Mouse (Mus musculus): ENCODE measurements around the gene Mt4. TPM values are rescaled to one million over a fixed set of nuclear protein-coding genes. Genes with fewer than 3 reads are reported as not detected.

Gene Mt4
- polyA plus RNA-seq, 1 experiment = not detected

DNA sequence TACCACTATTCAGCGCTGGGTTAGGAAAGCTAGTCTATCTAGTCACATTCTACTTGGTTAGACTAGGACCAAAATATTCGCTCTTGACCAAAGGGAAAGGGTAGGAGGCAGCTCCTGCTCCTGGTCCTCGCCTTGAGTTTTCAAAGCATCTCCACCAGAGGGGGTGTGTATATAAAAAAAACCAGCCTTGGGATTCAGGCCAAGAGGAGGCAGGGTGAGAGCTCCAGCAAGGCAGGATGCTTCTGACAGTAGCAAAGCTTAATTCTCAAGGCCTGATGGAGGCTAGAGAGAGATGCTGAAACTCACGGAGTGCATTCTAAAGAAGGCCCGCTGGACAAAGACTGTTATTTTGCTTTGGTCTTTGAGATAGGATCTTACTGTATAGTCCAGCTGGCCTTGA, 32.9 kb upstream of the Mt4 start:
- no peaks in the 10 kb centered on the region for H3K4me1 ChIP-seq (ENCODE audit: control insufficient read depth, insufficient read depth, insufficient read length)
- no peaks in the 10 kb centered on the region for H3K27me3 ChIP-seq (ENCODE audit: control insufficient read depth, insufficient read depth, low read length)
- no peak for DNase-seq (ENCODE audit: low read depth in 1 of 2, low spot score in 2 of 2)
- TF ChIP-seq POLR2A (IDR thresholded peaks at IDR 0.05; ENCODE audit: low read depth, low read length) = no peak
- TF ChIP-seq CTCF (IDR thresholded peaks at IDR 0.05; ENCODE audit: extremely low read depth, insufficient read depth, insufficient read length, insufficient replicate concordance) = no peak
- H3K36me3 ChIP-seq (ENCODE audit: control insufficient read depth, insufficient read depth, low read length) = no peaks in the 10 kb centered on the region
- 54% methylated on average over 5 of the region's 5 CpGs for WGBS
- no peak overlapping the region for H3K27ac ChIP-seq (ENCODE audit: insufficient read depth, low read length)
- no peak overlapping the region for H3K4me3 ChIP-seq (ENCODE audit: extremely low read depth, insufficient read depth, insufficient read length)

DNA sequence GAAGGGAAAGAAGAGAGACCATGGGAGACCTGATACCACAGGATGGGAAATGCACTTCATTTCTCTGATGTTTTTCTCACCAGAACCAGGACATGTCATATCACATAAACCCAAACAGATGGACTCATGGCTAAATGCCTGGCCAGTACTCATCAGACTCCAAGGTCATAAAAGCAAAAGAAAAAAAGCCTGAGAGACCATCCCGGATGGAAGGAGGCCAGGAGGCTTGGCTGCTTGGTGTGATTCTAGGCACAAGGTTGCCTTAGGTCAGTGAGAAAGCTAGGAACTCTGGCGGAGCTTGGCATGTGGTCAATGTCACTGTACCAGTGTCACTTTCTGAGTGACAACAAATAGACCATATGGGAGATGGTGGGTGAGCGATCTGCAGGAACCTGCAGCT, 29.1 kb upstream of the Mt4 start:
- DNase-seq (ENCODE audit: low read depth in 1 of 2, low spot score in 2 of 2) = no peak
- TF ChIP-seq CTCF (IDR thresholded peaks at IDR 0.05; ENCODE audit: extremely low read depth, insufficient read depth, insufficient read length, insufficient replicate concordance) (no peak), POLR2A (IDR thresholded peaks at IDR 0.05; ENCODE audit: low read depth, low read length) (no peak)
- no peak overlapping the region for H3K27ac ChIP-seq (ENCODE audit: insufficient read depth, low read length)
- no peaks in the 10 kb centered on the region for H3K4me1 ChIP-seq (ENCODE audit: control insufficient read depth, insufficient read depth, insufficient read length)
- H3K4me3 ChIP-seq (ENCODE audit: extremely low read depth, insufficient read depth, insufficient read length) = no peak overlapping the region
- WGBS = 79% methylated on average over 3 of the region's 3 CpGs
- no peaks in the 10 kb centered on the region for H3K36me3 ChIP-seq (ENCODE audit: control insufficient read depth, insufficient read depth, low read length)
- no peaks in the 10 kb centered on the region for H3K27me3 ChIP-seq (ENCODE audit: control insufficient read depth, insufficient read depth, low read length)

DNA sequence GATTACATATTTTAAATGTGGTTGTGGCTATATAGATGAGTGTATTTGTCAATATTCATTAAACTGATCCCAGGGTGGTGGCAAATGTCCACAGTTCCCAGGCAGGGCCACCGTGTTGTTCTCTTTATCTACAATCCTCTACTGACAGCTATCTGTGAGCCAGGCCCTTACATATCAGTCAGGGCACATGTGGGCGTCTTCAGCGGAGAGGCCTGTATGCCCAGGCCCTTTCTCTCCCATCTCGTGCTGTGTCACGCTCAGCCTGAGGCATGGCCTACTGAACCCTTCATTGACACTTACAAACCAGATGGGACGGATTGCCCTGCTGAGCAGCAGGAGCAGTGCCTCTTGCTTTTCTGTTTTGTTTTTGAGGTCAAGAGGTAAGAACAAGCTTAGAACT, 27.6 kb upstream of the Mt4 start:
- H3K27me3 ChIP-seq (ENCODE audit: control insufficient read depth, insufficient read depth, low read length) = no peaks in the 10 kb centered on the region
- no peak overlapping the region for H3K27ac ChIP-seq (ENCODE audit: insufficient read depth, low read length)
- no peak for TF ChIP-seq POLR2A (IDR thresholded peaks at IDR 0.05; ENCODE audit: low read depth, low read length)
- TF ChIP-seq CTCF (IDR thresholded peaks at IDR 0.05; ENCODE audit: extremely low read depth, insufficient read depth, insufficient read length, insufficient replicate concordance) = no peak
- WGBS = 90% methylated on average over 6 of the region's 6 CpGs
- no peaks in the 10 kb centered on the region for H3K4me1 ChIP-seq (ENCODE audit: control insufficient read depth, insufficient read depth, insufficient read length)
- H3K4me3 ChIP-seq (ENCODE audit: extremely low read depth, insufficient read depth, insufficient read length) = no peak overlapping the region
- H3K36me3 ChIP-seq (ENCODE audit: control insufficient read depth, insufficient read depth, low read length) = no peaks in the 10 kb centered on the region
- DNase-seq (ENCODE audit: low read depth in 1 of 2, low spot score in 2 of 2) = no peak

DNA sequence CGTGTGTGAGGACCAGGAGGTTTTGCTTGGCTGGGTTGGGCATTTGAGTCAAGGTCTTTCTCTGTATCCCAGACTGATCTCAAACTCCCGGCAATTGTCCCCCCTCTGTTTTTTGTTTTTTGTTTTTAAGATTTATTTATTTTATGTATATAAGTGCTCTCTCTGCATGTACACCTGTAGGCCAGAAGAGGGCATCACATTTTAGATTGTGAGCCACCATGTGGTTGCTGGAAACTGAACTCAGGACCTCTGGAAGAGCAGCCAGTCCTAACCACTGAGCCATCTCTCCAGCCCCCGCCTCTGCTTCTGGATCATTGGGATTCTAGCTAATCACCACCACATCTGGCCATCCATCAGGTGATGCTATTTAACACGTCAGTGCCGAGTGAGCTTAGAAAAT, 27.2 kb upstream of the Mt4 start:
- Histone ChIP-seq H3K36me3 (ENCODE audit: control insufficient read depth, insufficient read depth, low read length) (no peaks in the 10 kb centered on the region), H3K27me3 (ENCODE audit: control insufficient read depth, insufficient read depth, low read length) (no peaks in the 10 kb centered on the region), H3K27ac (ENCODE audit: insufficient read depth, low read length) (no peak overlapping the region), H3K4me1 (ENCODE audit: control insufficient read depth, insufficient read depth, insufficient read length) (no peaks in the 10 kb centered on the region), H3K4me3 (ENCODE audit: extremely low read depth, insufficient read depth, insufficient read length) (no peak overlapping the region)
- WGBS = 91% methylated on average over 5 of the region's 5 CpGs
- DNase-seq (ENCODE audit: low read depth in 1 of 2, low spot score in 2 of 2) = no peak
- TF ChIP-seq CTCF (IDR thresholded peaks at IDR 0.05; ENCODE audit: extremely low read depth, insufficient read depth, insufficient read length, insufficient replicate concordance) = no peak
- no peak for TF ChIP-seq POLR2A (IDR thresholded peaks at IDR 0.05; ENCODE audit: low read depth, low read length)

DNA sequence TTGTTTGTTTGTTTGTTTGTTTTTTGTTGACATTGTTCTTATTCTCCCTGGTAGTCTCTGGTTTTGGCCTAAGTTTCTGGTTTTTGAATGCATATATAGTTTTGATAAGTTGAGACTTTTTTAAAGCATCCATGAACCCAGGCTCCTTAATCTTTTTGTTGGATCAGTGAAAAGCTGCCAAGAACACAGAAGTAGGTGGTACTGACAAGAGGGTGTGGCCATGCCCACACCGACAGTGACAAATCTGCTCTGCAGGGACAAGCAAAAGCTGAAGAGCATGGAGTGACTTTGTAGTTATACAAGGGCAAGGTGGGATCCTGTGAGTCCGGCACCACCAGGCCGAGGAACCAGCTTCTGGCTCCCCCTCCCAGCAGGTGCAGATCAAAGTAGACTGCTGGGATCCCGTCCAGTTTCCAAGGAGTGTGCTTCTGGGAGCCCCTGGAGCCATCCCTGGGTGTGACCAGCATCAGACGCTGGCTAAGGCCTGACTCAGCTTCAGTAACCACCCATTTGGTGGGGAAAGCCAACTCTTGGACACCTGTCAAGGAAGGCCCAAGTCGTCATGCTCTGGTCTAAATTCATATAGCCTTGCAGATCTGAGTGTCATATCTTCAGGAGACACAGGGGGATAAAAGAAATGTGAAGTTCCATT, 26.3 kb upstream of the Mt4 start:
- Histone ChIP-seq H3K4me3 (ENCODE audit: extremely low read depth, insufficient read depth, insufficient read length) (no peak overlapping the region), H3K36me3 (ENCODE audit: control insufficient read depth, insufficient read depth, low read length) (no peaks in the 10 kb centered on the region), H3K27ac (ENCODE audit: insufficient read depth, low read length) (no peak overlapping the region), H3K4me1 (ENCODE audit: control insufficient read depth, insufficient read depth, insufficient read length) (no peaks in the 10 kb centered on the region), H3K27me3 (ENCODE audit: control insufficient read depth, insufficient read depth, low read length) (no peaks in the 10 kb centered on the region)
- WGBS = 81% methylated on average over 6 of the region's 6 CpGs
- DNase-seq (ENCODE audit: low read depth in 1 of 2, low spot score in 2 of 2) = no peak
- no peak for TF ChIP-seq CTCF (IDR thresholded peaks at IDR 0.05; ENCODE audit: extremely low read depth, insufficient read depth, insufficient read length, insufficient replicate concordance)
- no peak for TF ChIP-seq POLR2A (IDR thresholded peaks at IDR 0.05; ENCODE audit: low read depth, low read length)

DNA sequence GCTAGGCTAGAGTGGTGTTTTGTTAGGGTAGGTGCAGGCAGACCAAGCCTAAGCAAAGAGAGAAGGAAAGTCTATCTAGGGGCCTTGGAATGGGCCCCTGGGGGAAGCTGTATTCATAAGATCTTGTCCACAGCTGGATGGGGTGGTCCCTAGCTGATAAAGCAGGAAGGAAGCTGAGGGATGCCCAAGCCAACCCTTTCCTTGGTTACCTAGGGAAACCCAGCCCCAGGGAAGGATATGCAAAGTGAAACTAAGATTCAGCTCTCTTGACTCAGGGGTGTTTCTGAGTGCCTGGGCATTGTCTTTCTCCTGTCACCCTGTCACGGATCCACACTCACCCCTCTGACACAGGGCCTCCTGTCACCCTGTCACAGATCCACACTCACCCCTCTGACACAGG, 23.6 kb upstream of the Mt4 start:
- no peak overlapping the region for H3K4me3 ChIP-seq (ENCODE audit: extremely low read depth, insufficient read depth, insufficient read length)
- no peaks in the 10 kb centered on the region for H3K36me3 ChIP-seq (ENCODE audit: control insufficient read depth, insufficient read depth, low read length)
- no peak for DNase-seq (ENCODE audit: low read depth in 1 of 2, low spot score in 2 of 2)
- H3K4me1 ChIP-seq (ENCODE audit: control insufficient read depth, insufficient read depth, insufficient read length) = no peaks in the 10 kb centered on the region
- no peaks in the 10 kb centered on the region for H3K27me3 ChIP-seq (ENCODE audit: control insufficient read depth, insufficient read depth, low read length)
- H3K27ac ChIP-seq (ENCODE audit: insufficient read depth, low read length) = no peak overlapping the region
- no peak for TF ChIP-seq POLR2A (IDR thresholded peaks at IDR 0.05; ENCODE audit: low read depth, low read length)
- TF ChIP-seq CTCF (IDR thresholded peaks at IDR 0.05; ENCODE audit: extremely low read depth, insufficient read depth, insufficient read length, insufficient replicate concordance) = no peak
- 28% methylated on average over 1 of the region's 1 CpGs for WGBS

DNA sequence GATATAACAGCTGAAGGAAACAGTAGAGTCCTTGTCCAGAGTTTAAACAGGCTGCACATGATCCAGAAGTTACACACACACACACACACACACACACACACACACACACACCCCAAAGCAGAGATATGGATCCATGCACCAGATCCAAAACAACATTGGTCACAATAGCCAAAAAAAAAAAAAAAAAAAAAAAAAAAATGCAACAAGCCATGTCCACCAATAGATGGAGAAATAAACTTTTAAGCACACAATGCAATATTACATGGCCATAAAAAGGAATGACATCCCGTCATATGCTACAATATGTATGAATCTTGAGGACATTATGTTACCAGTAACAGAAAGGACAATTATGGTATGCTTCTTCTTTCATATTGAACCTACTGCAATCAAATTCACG, 23.0 kb upstream of the Mt4 start:
- H3K4me1 ChIP-seq (ENCODE audit: control insufficient read depth, insufficient read depth, insufficient read length) = no peaks in the 10 kb centered on the region

More for the DNA sequence above, 23.0 kb upstream of the Mt4 start:
- Histone ChIP-seq H3K4me3 (ENCODE audit: extremely low read depth, insufficient read depth, insufficient read length) (no peak overlapping the region), H3K27ac (ENCODE audit: insufficient read depth, low read length) (no peak overlapping the region), H3K36me3 (ENCODE audit: control insufficient read depth, insufficient read depth, low read length) (no peaks in the 10 kb centered on the region), H3K27me3 (ENCODE audit: control insufficient read depth, insufficient read depth, low read length) (no peaks in the 10 kb centered on the region)
- 90% methylated on average over 2 of the region's 2 CpGs for WGBS
- TF ChIP-seq POLR2A (IDR thresholded peaks at IDR 0.05; ENCODE audit: low read depth, low read length) = no peak
- no peak for DNase-seq (ENCODE audit: low read depth in 1 of 2, low spot score in 2 of 2)
